Mouse (Mus musculus) cerebellum, adult (tissue): ENCODE results near the gene Sgk1.
"Not testable (repeated sequence)": the region's sequence is repeated elsewhere in the genome, so short reads cannot be mapped to it uniquely, and the experiment has no call there.

Experiments used
- ATAC-seq: cut with Nextera tagmentation; 2 replicates; pipeline ENCODE4 v1.9.2; 2017; ENCODE audit warnings: mild to moderate bottlenecking, moderate library complexity, mixed read lengths; ENCODE audit not compliant: insufficient number of reproducible peaks, low FRiP score, low TSS enrichment

Gene Sgk1

DNA sequence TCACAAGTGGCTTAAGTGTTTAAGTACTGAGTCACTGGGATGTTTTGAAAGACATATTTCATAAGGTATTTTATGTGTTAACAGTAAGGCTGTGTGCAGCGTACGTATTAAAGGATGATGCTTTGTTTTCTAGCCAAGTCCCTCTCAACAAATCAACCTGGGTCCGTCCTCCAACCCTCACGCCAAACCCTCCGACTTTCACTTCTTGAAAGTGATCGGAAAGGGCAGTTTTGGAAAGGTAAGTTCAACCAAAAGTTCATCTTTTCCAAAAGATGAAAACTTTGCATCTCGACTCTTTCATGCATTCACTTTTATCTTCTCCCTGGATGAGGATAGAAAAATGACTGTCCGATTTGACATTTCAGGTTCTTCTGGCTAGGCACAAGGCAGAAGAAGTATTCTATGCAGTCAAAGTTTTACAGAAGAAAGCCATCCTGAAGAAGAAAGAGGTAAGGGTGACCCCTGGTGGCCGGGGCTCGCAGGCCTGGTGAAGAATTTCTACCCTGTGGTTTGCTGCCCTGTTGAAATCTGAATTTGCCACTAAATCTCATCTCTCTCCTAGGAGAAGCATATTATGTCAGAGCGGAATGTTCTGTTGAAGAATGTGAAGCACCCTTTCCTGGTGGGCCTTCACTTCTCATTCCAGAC, 113.8 kb downstream of the Sgk1 start:
- ATAC-seq = no peak

GRCm38 (mm10) chr10:21996660-21997447, 114.9 kb downstream of the Sgk1 start:
- ATAC-seq = no peak

- no peak for ATAC-seq
Measured at GRCm38 (mm10) chr10:21997550-21998204, 115.7 kb downstream of the Sgk1 start.

GRCm38 (mm10) chr10:21998503-21999180, 116.7 kb downstream of the Sgk1 start:
- no peak for ATAC-seq

GRCm38 (mm10) chr10:22000491-22001306, 118.7 kb downstream of the Sgk1 start:
- no peak for ATAC-seq

DNA sequence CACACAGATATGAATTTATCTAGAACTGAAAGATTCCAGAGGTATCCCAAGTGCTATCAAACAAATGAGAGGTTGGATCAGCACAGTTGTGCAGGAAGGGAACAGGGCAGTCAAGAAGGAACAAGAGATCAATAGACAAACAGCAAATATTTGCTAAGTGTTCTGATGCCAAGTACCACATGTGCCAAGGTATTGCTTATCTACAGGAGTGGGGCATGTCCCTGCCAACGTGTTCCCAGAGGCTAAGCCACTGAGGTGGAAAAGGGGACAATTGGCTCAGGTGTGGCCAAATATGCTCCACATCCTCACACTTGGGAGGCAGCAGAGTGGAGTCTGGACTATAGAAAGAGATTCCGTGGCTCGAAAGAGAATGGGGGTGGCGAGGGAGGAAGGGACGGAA, 119.6 kb downstream of the Sgk1 start:
- no peak for ATAC-seq

DNA sequence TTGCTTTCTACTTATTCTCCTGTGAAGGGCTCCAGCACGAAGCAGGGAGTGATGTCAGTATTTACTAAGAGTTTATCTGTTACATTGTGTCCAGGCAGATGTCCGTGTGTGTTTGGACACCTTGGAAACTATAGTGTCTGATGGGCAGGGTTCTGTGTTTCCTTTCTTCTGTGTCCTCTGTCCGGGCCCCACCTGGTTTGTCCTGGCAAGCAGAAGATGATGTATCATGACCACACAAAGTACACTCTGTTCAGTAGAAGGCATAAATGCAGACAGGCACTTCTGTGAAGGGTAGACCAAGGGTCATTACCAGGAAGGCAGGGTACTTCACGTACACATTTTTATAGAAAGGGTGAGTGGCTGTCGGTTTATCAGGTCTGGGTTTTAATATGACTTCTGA, 122.8 kb downstream of the Sgk1 start:
- ATAC-seq = no peak

- no peak for ATAC-seq
Measured at GRCm38 (mm10) chr10:22007160-22007801, 125.3 kb downstream of the Sgk1 start.

GRCm38 (mm10) chr10:22007802-22008172, 125.8 kb downstream of the Sgk1 start:
- no peak for ATAC-seq

DNA sequence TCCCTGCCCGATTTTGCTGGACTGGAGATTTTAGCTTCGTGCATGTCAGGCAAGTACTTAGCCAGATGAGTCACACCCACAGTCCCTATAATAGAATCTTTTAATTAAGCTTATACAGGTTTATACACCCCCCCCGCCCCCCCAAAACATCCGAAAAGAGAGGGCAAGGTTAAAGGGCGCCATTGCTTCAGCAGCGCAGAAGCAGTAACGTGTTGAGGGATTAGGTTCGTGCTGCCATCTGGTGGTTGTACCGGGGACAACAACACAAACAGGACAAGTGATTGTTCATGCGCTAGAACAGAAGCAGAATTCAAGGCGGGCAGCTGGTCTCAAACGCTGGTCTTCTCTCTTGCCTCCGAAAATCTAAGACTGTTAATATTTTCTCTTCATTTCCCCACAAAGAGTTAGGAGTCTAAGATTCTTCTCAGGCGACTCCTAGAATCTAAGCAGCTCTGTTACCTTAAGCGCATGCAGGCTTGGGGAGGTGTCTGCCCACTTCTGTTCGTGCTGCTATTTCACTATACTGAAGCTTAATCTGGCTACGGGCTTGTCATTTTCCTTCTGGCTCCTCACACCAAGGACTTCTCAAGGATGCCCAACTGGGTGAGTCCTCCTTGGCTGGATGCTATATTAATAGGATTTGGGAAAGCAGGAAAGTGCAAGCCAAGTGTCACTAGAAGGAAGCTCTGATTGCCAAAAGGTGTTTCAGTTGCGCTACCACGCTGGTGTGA, 128.3 kb downstream of the Sgk1 start:
- ATAC-seq = peak; percentile 65

DNA sequence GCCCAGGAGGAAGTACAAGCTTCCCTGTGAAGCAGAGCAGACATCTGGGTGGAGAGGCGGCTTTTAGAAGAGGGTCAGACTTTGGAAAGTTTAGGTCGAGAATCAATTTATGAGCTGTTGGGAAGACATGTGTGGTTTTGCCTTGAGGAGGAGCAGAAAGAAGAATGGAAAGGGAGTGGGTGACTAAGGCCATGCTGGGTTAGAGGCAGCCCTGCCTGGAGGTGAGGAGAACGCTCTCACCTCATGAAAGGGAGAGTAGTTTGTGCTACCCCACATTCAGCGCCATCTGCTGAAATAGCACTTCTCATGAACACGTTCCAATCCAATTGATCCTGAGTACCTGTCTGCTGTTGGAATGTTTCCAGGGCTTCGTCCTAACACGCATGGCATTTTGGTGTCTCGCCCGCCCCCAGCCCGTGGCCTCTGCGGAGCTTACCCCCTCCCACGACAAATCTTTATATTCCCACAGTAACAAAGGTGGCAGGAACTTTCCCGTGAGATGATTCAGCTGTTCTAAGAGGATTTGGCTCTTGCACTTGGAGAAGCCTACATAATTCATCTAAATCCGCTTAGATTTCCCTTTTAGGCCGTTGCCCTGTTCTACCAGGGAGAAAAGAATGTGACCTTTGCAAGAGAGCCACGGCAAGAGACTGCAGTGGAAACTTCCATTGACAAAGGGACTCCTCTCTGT, 135.6 kb downstream of the Sgk1 start:
- ATAC-seq = no peak

DNA sequence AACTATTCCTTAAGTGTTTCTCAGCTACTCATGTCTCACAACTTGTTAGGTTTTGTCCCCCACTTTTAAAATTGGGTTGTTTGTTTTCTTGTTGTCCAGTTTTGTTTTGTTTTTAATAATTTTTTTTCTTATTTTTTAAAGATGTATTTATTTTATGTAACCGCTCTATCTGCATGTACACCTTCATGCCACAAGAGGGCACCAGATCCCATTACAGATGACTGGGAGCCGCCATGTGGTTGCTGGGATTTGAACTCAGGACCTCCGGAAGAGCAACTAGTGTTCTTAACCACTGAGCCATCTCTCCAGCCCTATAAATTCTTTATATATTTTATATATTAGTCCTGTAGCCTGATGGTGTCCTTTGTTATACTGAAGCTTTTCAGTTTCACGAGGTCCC, 136.6 kb downstream of the Sgk1 start:
- no peak for ATAC-seq

- ATAC-seq = no peak
Measured at GRCm38 (mm10) chr10:22034303-22034702, 152.3 kb downstream of the Sgk1 start.

GRCm38 (mm10) chr10:22036256-22036655, 154.3 kb downstream of the Sgk1 start:
- ATAC-seq = not testable (repeated sequence)
